Mouse (Mus musculus) inflammation-experienced regulatory T-cells (primary cell): Measurements from ENCODE around the gene Ccm2l. TPM values are rescaled to one million over a fixed set of nuclear protein-coding genes. Genes with fewer than 3 reads are reported as not detected.

Experiments
- polyA plus RNA-seq, 2 experiments: library from polyadenylated mRNA; unstranded; fragments of 100-300 nt; shearing (Covaris generic); gene quantifications; one replicate each; pipeline ENCODE4 v1.2.1; 2017

Ccm2l gene
- polyA plus RNA-seq = not detected

GRCm38 (mm10) chr2:153065747-153066508, at the start of gene Ccm2l:
Gene Ccm2l, plus strand, starts transcription at chr2:153065955.

GRCm38 (mm10) chr2:153031126-153032082, 34.4 kb upstream of the Ccm2l start, which contains the start of gene Xkr7:
Gene Xkr7, plus strand, starts transcription at chr2:153031852.

GRCm38 (mm10) chr2:153108313-153109264, 42.8 kb downstream of the Ccm2l start, which contains the start of gene Hck:
Gene Hck, plus strand, starts transcription at chr2:153108468.

Other genes with a start within 250 kb of the Ccm2l start
- 10 to 100 TPM; 39.2 to 67.9 TPM for gene Bcl2l1, start 234.2 kb upstream of the Ccm2l start, polyA plus RNA-seq
- 1 to 10 TPM; 2.2 to 3.7 TPM for gene Tpx2, start 218.0 kb upstream of the Ccm2l start, polyA plus RNA-seq
- gene Mylk2, start 154.6 kb upstream of the Ccm2l start, polyA plus RNA-seq = under 1 TPM in 1 of 2 experiments, not detected in 1; 0.24 TPM
- gene Foxs1, start 132.7 kb upstream of the Ccm2l start, polyA plus RNA-seq = under 1 TPM; 0.52 to 0.65 TPM
- under 1 TPM in 1 of 2 experiments, not detected in 1; 0.60 TPM for gene Dusp15, start 114.3 kb upstream of the Ccm2l start, polyA plus RNA-seq
- 1 to 10 TPM in 1 of 2 experiments, under 1 TPM in 1; 0.71 to 1.8 TPM for gene Ttll9, start 103.5 kb upstream of the Ccm2l start, polyA plus RNA-seq
- gene Pdrg1, start 50.5 kb upstream of the Ccm2l start, polyA plus RNA-seq = 100 to 1,000 TPM; 159 to 166 TPM
- gene Xkr7, start 34.1 kb upstream of the Ccm2l start, polyA plus RNA-seq = under 1 TPM in 1 of 2 experiments, not detected in 1; 0.21 TPM
- 1 to 10 TPM in 1 of 2 experiments, under 1 TPM in 1; 0.43 to 3.5 TPM for gene Hck, start 42.5 kb downstream of the Ccm2l start, polyA plus RNA-seq
- 10 to 100 TPM; 38.2 to 56.3 TPM for gene Tm9sf4, start 95.3 kb downstream of the Ccm2l start, polyA plus RNA-seq
- 10 to 100 TPM; 31.2 to 41.0 TPM for gene Tspyl3, start 159.5 kb downstream of the Ccm2l start, polyA plus RNA-seq
- 10 to 100 TPM; 16.7 to 23.2 TPM for gene Plagl2, start 175.5 kb downstream of the Ccm2l start, polyA plus RNA-seq
- 10 to 100 TPM; 20.7 to 23.1 TPM for gene Pofut1, start 175.6 kb downstream of the Ccm2l start, polyA plus RNA-seq
- 10 to 100 TPM; 10.8 to 21.5 TPM for gene Kif3b, start 225.5 kb downstream of the Ccm2l start, polyA plus RNA-seq